Mouse (Mus musculus): ENCODE measurements around the gene Klk6.

DNA sequence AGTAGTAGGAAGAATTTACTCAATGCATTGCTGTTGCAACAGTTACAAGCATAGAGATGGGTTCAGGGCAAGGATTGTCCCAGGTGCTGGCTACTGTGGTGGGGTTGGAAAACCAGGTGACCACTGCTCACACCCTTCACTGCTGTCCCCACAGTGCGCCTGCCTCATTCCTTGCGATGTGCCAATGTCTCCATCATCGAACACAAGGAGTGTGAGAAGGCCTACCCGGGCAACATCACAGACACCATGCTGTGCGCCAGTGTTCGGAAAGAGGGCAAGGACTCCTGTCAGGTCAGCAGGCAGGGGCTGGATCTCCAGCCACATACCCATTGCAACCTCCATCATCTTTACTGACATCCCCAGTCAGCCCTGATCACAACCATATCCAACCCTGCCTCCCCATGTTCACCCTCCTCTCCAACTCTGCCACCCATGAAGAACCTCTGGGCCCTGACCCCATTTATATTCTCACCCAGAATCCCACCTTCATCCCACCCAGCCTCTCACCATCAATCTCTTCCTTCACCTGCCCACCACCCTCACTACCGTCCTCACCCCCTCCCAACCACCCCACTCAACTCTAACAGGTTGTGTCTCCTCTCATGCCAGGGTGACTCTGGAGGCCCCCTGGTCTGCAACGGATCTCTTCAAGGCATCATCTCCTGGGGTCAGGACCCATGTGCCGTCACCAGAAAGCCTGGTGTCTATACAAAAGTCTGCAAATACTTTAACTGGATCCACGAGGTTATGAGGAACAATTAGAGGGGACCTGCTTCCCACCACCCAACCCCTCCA, 45.9 kb upstream of the Klk6 start:
- TF ChIP-seq POLR2A (IDR thresholded peaks at IDR 0.05; ENCODE audit: low read depth, low read length) (no peak), CTCF (IDR thresholded peaks at IDR 0.05; ENCODE audit: extremely low read depth, insufficient read depth, insufficient read length, insufficient replicate concordance) (no peak)

All from spleen, adult 2 months (tissue).